Mouse (Mus musculus) limb, embryonic 11.5 days (tissue): ENCODE data around the gene Upp2. TPM values are rescaled to one million over a fixed set of nuclear protein-coding genes. Genes with fewer than 3 reads are reported as not detected.

Source experiments
- ATAC-seq: fragments of 200-750 bp; cut with Nextera tagmentation; 2 replicates; pipeline ENCODE4 v1.8.0; 2017; ENCODE audit warnings: low read depth; ENCODE audit not compliant: insufficient number of reproducible peaks, low FRiP score, low TSS enrichment
- DNase-seq: peaks from one replicate; pipeline ENCODE4 v3.0.0-alpha.2; 2015; ENCODE audit warnings: low spot score
- H3K27ac ChIP-seq: fragments of 300-500 bp; sonication (generic); replicated peaks from 2 replicates; pipeline ENCODE4 v1.5.1; 2014; ENCODE audit warnings: low read depth, mild to moderate bottlenecking, low read length
- H3K27me3 ChIP-seq: fragments of 300-500 bp; sonication (generic); 2 replicates; pipeline ENCODE4 v1.6.1; 2014; ENCODE audit warnings: mild to moderate bottlenecking, low read length, mixed read lengths; ENCODE audit not compliant: control insufficient read depth, insufficient read depth
- H3K36me3 ChIP-seq: fragments of 300-500 bp; sonication (generic); 2 replicates; pipeline ENCODE4 v1.6.1; 2014; ENCODE audit warnings: mild to moderate bottlenecking, low read length, moderate library complexity, mixed read lengths; ENCODE audit not compliant: control insufficient read depth, insufficient read depth
- H3K4me1 ChIP-seq: fragments of 300-500 bp; sonication (generic); 2 replicates; pipeline ENCODE4 v1.6.1; 2014; ENCODE audit warnings: low read length, mixed read lengths; ENCODE audit not compliant: control insufficient read depth, insufficient read depth
- H3K4me2 ChIP-seq: fragments of 300-500 bp; sonication (generic); 2 replicates; pipeline ENCODE4 v1.6.1; 2014; ENCODE audit warnings: low read depth, mild to moderate bottlenecking, moderate library complexity; ENCODE audit not compliant: severe bottlenecking
- H3K4me3 ChIP-seq: fragments of 300-500 bp; sonication (generic); 2 replicates; pipeline ENCODE4 v1.5.1; 2014; ENCODE audit warnings: low read depth, low read length
- H3K9ac ChIP-seq: fragments of 300-500 bp; sonication (generic); 2 replicates; pipeline ENCODE4 v1.6.1; 2014; ENCODE audit warnings: mild to moderate bottlenecking, low read length
- H3K9me3 ChIP-seq: fragments of 300-500 bp; sonication (generic); 2 replicates; pipeline ENCODE4 v1.6.1; 2016; ENCODE audit warnings: low read length; ENCODE audit not compliant: control insufficient read depth
- WGBS: fragments of 180-500 bp; shearing (Covaris S2); extraction: QIAGEN DNeasy Blood & Tissue Kit; methylation state at CpG from one replicate; pipeline ENCODE4 v1.1.7; 2014; 5-methylcytosine and 5-hydroxymethylcytosine counted together
- polyA plus RNA-seq: library from polyadenylated mRNA; unstranded; fragments of >200 nt; fragmentation: Nextera tagmentation; extraction: Ambion mirVana; gene quantifications from 2 replicates; pipeline ENCODE4 v1.2.1, GENCODE M21; 2014

The Upp2 gene
- polyA plus RNA-seq, 1 experiment from 2014 or later, result 9.3 TPM

DNA sequence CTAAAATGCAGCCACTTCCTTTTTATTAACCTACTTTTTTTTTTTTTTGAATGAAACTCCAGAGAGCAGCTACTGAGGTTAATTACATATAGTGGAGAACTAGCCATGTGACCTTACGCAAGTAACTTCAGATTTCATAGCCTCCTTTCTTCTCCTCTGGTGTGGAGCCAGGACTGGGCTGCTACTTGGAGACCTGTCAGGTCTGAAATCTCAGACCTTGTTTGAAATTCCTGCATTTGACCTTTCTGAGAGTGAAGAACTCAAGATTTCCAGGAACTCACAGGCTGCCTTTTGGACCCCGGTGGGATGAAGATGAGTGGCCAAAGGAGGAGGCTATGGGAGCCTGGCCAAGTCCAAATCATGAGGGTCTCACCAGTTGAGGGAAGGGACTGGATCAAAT is 7.1 kb downstream of the Upp2 start:
- WGBS, result 90% methylated on average over 2 of the region's 2 CpGs
- DNase-seq (no peak), ATAC-seq (no peak)
- no peaks in the 10 kb centered on the region for H3K4me1 ChIP-seq
- H3K4me2 ChIP-seq, result no peak overlapping the region
- no peak overlapping the region for H3K9ac ChIP-seq
- H3K9me3 ChIP-seq, result no peaks in the 10 kb centered on the region
- no peak overlapping the region for H3K27ac ChIP-seq
- no peaks in the 10 kb centered on the region for H3K36me3 ChIP-seq
- H3K27me3 ChIP-seq, result no peaks in the 10 kb centered on the region
- H3K4me3 ChIP-seq, result no peak overlapping the region

DNA sequence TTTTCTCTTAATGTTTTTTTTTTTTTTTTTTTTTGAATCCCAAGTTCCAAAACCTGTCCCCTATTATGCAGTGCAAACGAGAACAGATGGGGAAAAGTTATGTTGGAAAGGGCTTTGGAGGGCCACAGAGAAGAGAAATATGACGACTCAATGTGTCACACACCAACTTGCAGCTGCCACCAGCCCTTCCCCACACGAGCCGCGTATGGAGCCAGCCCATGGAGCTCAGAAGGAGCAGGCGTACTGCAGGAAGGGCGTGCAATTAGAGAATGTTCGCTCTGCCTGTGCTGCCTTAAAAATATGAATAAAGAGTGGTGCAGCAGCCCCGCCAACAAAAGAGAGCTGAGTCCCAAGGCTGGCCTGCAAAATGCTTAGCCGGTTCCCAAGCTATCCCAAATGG is 19.2 kb downstream of the Upp2 start:
- H3K27me3 ChIP-seq, result no peaks in the 10 kb centered on the region
- ATAC-seq (no peak), DNase-seq (peak; percentile 29)
- H3K4me3 ChIP-seq, result no peak overlapping the region
- H3K4me1 ChIP-seq, result peaks cover 3% of the 10 kb centered on the region; the same call in 1 of the 2 replicates
- 57% methylated on average over 10 of the region's 10 CpGs for WGBS
- H3K36me3 ChIP-seq, result no peaks in the 10 kb centered on the region; the same call in 1 of the 2 replicates
- no peak overlapping the region for H3K27ac ChIP-seq
- no peak overlapping the region for H3K4me2 ChIP-seq
- H3K9me3 ChIP-seq, result no peaks in the 10 kb centered on the region
- H3K9ac ChIP-seq, result no peak overlapping the region

GRCm38 (mm10) chr2:58589637-58590036 is 22.5 kb downstream of the Upp2 start:
- ATAC-seq (no peak), DNase-seq (no peak)
- Histone ChIP-seq H3K27ac (no peak overlapping the region), H3K36me3 (no peaks in the 10 kb centered on the region; the same call in 1 of the 2 replicates), H3K4me1 (peaks cover 3% of the 10 kb centered on the region; the same call in 1 of the 2 replicates), H3K9me3 (no peaks in the 10 kb centered on the region), H3K4me3 (no peak overlapping the region), H3K4me2 (no peak overlapping the region), H3K9ac (no peak overlapping the region), H3K27me3 (no peaks in the 10 kb centered on the region)
- WGBS, result 66% methylated on average over 4 of the region's 4 CpGs

- Histone ChIP-seq H3K27me3 (no peaks in the 10 kb centered on the region), H3K27ac (no peak overlapping the region), H3K4me2 (no peak overlapping the region), H3K4me3 (no peak overlapping the region), H3K9ac (no peak overlapping the region), H3K36me3 (no peaks in the 10 kb centered on the region; the same call in 1 of the 2 replicates), H3K9me3 (no peaks in the 10 kb centered on the region), H3K4me1 (peaks cover 4% of the 10 kb centered on the region; the same call in 1 of the 2 replicates)
- WGBS, result 95% methylated on average over 1 of the region's 1 CpGs
- DNase-seq, result no peak
- ATAC-seq, result peak; percentile 37; the same call in 1 of the 2 replicates
Observed at GRCm38 (mm10) chr2:58590055-58590454, 23.0 kb downstream of the Upp2 start.

DNA sequence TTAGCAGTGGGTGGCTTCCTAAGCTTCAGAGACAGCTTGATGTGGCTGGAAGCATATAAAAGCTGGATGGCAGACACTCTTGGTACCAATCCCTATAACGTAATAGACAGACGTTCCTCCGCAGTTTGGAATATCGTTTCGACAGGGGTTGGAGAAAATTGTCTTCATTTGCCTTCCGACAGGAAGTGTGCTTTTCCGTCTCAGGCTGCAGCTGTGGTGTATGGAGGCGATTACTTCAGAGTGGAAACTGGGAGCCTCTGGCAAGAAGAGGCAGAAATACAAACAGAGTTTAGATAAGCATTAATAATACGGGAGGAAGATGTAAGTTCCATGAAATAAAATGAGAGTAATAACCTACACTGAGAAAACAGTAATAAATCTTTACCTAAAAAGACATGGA is 28.3 kb downstream of the Upp2 start:
- no peaks in the 10 kb centered on the region for H3K36me3 ChIP-seq
- 62% methylated on average over 9 of the region's 9 CpGs for WGBS
- H3K4me2 ChIP-seq, result no peak overlapping the region
- ATAC-seq, result no peak
- H3K27ac ChIP-seq, result no peak overlapping the region
- DNase-seq, result no peak
- H3K4me1 ChIP-seq, result 0 out of 2 replicates have a peak, but pooled peaks cover 2% of the 10 kb centered on the region
- H3K9ac ChIP-seq, result no peak overlapping the region
- H3K4me3 ChIP-seq, result no peak overlapping the region
- H3K27me3 ChIP-seq, result no peaks in the 10 kb centered on the region
- no peaks in the 10 kb centered on the region for H3K9me3 ChIP-seq

GRCm38 (mm10) chr2:58596774-58597342 is 29.8 kb downstream of the Upp2 start:
- 0 out of 2 replicates have a peak, but pooled peaks cover 2% of the 10 kb centered on the region for H3K4me1 ChIP-seq
- WGBS, result 87% methylated on average over 17 of the region's 17 CpGs
- H3K4me2 ChIP-seq, result no peak overlapping the region
- H3K9ac ChIP-seq, result no peak overlapping the region
- no peak overlapping the region for H3K27ac ChIP-seq
- no peak for DNase-seq
- no peaks in the 10 kb centered on the region for H3K9me3 ChIP-seq
- H3K4me3 ChIP-seq, result no peak overlapping the region
- no peak for ATAC-seq
- no peaks in the 10 kb centered on the region for H3K27me3 ChIP-seq
- H3K36me3 ChIP-seq, result no peaks in the 10 kb centered on the region

- no peak overlapping the region for H3K4me3 ChIP-seq
- 0 out of 2 replicates have a peak, but pooled peaks cover 2% of the 10 kb centered on the region for H3K4me1 ChIP-seq
- ATAC-seq (no peak), DNase-seq (no peak)
- no peak overlapping the region for H3K4me2 ChIP-seq
- WGBS, result 95% methylated on average over 3 of the region's 3 CpGs
- no peaks in the 10 kb centered on the region for H3K27me3 ChIP-seq
- H3K36me3 ChIP-seq, result no peaks in the 10 kb centered on the region
- no peaks in the 10 kb centered on the region for H3K9me3 ChIP-seq
- no peak overlapping the region for H3K9ac ChIP-seq
- no peak overlapping the region for H3K27ac ChIP-seq
Observed at GRCm38 (mm10) chr2:58597556-58597955, 30.5 kb downstream of the Upp2 start.

DNA sequence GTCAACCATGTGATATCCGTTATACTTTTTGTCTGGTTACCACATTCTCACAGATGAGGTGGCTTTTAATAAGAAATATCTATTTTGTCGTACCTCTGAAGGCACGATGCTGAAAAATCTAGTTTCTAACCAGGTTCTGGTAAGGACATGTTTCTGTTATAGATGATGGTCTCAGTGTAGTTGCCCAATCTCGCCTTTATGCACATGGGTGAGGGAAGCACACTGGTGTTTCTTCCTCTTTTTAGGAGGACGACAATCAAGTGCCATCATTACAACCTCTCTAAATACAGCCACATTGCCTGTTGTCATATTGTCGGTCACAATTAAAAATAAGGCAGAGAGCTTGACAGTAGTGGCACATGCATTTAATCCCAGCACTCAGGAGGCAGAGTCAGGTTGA is 32.5 kb downstream of the Upp2 start:
- DNase-seq, result no peak
- Histone ChIP-seq H3K27ac (no peak overlapping the region), H3K27me3 (no peaks in the 10 kb centered on the region), H3K4me3 (no peak overlapping the region), H3K4me2 (no peak overlapping the region), H3K9me3 (no peaks in the 10 kb centered on the region), H3K9ac (no peak overlapping the region), H3K4me1 (0 out of 2 replicates have a peak, but pooled peaks cover 2% of the 10 kb centered on the region), H3K36me3 (no peaks in the 10 kb centered on the region)
- no peak for ATAC-seq
- 89% methylated on average over 6 of the region's 6 CpGs for WGBS

DNA sequence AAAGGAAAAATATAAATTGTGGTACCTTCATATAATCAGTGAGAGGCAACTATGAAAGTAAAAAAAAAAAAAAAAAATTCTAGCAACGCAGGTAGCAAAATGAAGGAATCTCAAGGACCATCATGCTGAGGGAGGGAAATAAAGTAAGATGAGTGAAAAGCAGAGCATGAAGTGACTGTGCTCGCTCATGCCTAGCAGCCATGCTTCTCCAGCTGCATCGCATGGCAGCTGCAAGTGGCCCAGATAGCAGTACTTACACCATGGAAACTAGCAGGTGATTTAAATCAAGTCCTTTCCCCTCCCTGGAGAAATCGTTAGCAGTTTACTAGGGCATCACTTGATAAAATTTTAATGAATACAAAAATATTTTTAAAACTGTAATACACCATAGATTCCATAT is 34.3 kb downstream of the Upp2 start:
- no peak overlapping the region for H3K9ac ChIP-seq
- H3K4me3 ChIP-seq, result no peak overlapping the region
- no peaks in the 10 kb centered on the region for H3K4me1 ChIP-seq
- DNase-seq, result no peak
- no peak overlapping the region for H3K4me2 ChIP-seq
- no peaks in the 10 kb centered on the region for H3K9me3 ChIP-seq
- no peaks in the 10 kb centered on the region for H3K27me3 ChIP-seq
- ATAC-seq, result no peak
- no peak overlapping the region for H3K27ac ChIP-seq
- H3K36me3 ChIP-seq, result no peaks in the 10 kb centered on the region
- WGBS, result 88% methylated on average over 4 of the region's 4 CpGs
